Mouse (Mus musculus): ENCODE results near the gene Eci1. TPM values are rescaled to one million over a fixed set of nuclear protein-coding genes. Genes with fewer than 3 reads are reported as not detected.

Eci1 gene
- total RNA-seq, 2 experiments from 2014 or later: 16.8 TPM; not detected in 1

- ATAC-seq (replicated peaks; ENCODE audit: low FRiP score, poor library complexity, severe bottlenecking): no peak
These were observed 58.8 kb downstream of the Eci1 start for GRCm38 (mm10) chr17:24485090-24485860.

DNA sequence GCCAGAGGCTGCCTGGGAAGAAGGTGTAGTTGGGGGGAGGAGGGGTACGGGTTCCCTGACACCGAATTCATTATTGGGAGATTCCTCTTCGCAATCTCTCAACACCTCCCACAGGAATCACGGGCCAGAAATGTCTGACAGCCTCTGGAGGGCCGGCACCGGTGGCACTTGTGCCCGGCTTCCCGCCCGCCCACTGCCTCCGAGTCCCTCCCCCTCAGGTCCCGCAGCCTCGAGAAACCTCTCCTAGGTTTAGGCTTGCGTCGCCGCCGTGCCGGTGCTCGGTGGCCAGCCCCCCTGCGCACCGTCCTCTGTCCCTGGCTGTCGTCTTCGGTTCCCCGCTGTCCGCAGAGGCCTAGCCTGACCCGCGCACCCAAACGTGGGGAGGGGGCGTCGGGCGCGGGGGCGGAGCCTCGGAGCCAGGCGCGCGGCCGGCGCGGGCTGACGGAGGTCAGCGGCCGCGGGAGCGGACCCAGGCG lies 61.8 kb downstream of the Eci1 start, which contains the start of gene Caskin1:
Gene Caskin1 (plus strand): TSS at position 416 of the 476 bp plus-strand sequence.
- no peak for ATAC-seq (replicated peaks; ENCODE audit: low FRiP score, poor library complexity, severe bottlenecking)

GRCm38 (mm10) chr17:24488662-24489264 lies 62.3 kb downstream of the Eci1 start:
- no peak for ATAC-seq (replicated peaks; ENCODE audit: low FRiP score, poor library complexity, severe bottlenecking)

Other genes starting within 250 kb of the Eci1 start
- gene Tbc1d24, start 221.1 kb upstream of the Eci1 start, total RNA-seq (2015; ENCODE audit: low replicate concordance): 3.4 and 5.8 TPM in 2 replicates
- gene Tbc1d24, start 221.1 kb upstream of the Eci1 start, total RNA-seq (2017; ENCODE audit: low replicate concordance): 2.6 and 2.7 TPM in 2 replicates
- gene Ntn3, start 217.1 kb upstream of the Eci1 start, total RNA-seq (2015; ENCODE audit: low replicate concordance): not detected in 2 replicates
- gene Ntn3, start 217.1 kb upstream of the Eci1 start, total RNA-seq (2017; ENCODE audit: low replicate concordance): not detected in 2 replicates
- 13.8 and 19.8 TPM in 2 replicates for gene Tedc2, start 205.8 kb upstream of the Eci1 start, total RNA-seq (2015; ENCODE audit: low replicate concordance)
- gene Tedc2, start 205.8 kb upstream of the Eci1 start, total RNA-seq (2017; ENCODE audit: low replicate concordance): 16.2 and 17.2 TPM in 2 replicates
- 217 and 252 TPM in 2 replicates for gene Ccnf, start 175.2 kb upstream of the Eci1 start, total RNA-seq (2015; ENCODE audit: low replicate concordance)
- 391 and 426 TPM in 2 replicates for gene Ccnf, start 175.2 kb upstream of the Eci1 start, total RNA-seq (2017; ENCODE audit: low replicate concordance)
- not detected in 2 replicates for gene Abca17, start 75.6 kb upstream of the Eci1 start, total RNA-seq (2015; ENCODE audit: low replicate concordance)
- gene Abca17, start 75.6 kb upstream of the Eci1 start, total RNA-seq (2017; ENCODE audit: low replicate concordance): not detected in 2 replicates
- 38.9 and 43.2 TPM in 2 replicates for gene Abca3, start 74.7 kb upstream of the Eci1 start, total RNA-seq (2015; ENCODE audit: low replicate concordance)
- 45.6 and 46.2 TPM in 2 replicates for gene Abca3, start 74.7 kb upstream of the Eci1 start, total RNA-seq (2017; ENCODE audit: low replicate concordance)
- 78.6 and 100 TPM in 2 replicates for gene Rnps1, start 12.1 kb upstream of the Eci1 start, total RNA-seq (2015; ENCODE audit: low replicate concordance)
- 62.5 and 72.1 TPM in 2 replicates for gene Rnps1, start 12.1 kb upstream of the Eci1 start, total RNA-seq (2017; ENCODE audit: low replicate concordance)
- gene Dnase1l2, start 16.5 kb downstream of the Eci1 start, total RNA-seq (2015; ENCODE audit: low replicate concordance): 4.6 and 9.0 TPM in 2 replicates
- 1.2 and 4.0 TPM in 2 replicates for gene Dnase1l2, start 16.5 kb downstream of the Eci1 start, total RNA-seq (2017; ENCODE audit: low replicate concordance)
- gene E4f1, start 43.7 kb downstream of the Eci1 start, total RNA-seq (2015; ENCODE audit: low replicate concordance): 34.8 and 64.5 TPM in 2 replicates
- gene E4f1, start 43.7 kb downstream of the Eci1 start, total RNA-seq (2017; ENCODE audit: low replicate concordance): 24.8 and 28.7 TPM in 2 replicates
- 28.1 and 48.6 TPM in 2 replicates for gene Pgp, start 43.8 kb downstream of the Eci1 start, total RNA-seq (2015; ENCODE audit: low replicate concordance)
- gene Pgp, start 43.8 kb downstream of the Eci1 start, total RNA-seq (2017; ENCODE audit: low replicate concordance): 35.8 and 43.4 TPM in 2 replicates
- gene Bricd5, start 47.2 kb downstream of the Eci1 start, total RNA-seq (2015; ENCODE audit: low replicate concordance): not detected in 2 replicates
- 2.1 TPM in 1 of 2 replicates, not detected in the other for gene Bricd5, start 47.2 kb downstream of the Eci1 start, total RNA-seq (2017; ENCODE audit: low replicate concordance)
- gene Mlst8, start 52.4 kb downstream of the Eci1 start, total RNA-seq (2015; ENCODE audit: low replicate concordance): 6.5 and 27.7 TPM in 2 replicates
- 16.8 and 20.5 TPM in 2 replicates for gene Mlst8, start 52.4 kb downstream of the Eci1 start, total RNA-seq (2017; ENCODE audit: low replicate concordance)
- gene Caskin1, start 62.0 kb downstream of the Eci1 start, total RNA-seq (2015; ENCODE audit: low replicate concordance): not detected in 2 replicates
- gene Caskin1, start 62.0 kb downstream of the Eci1 start, total RNA-seq (2017; ENCODE audit: low replicate concordance): not detected in 2 replicates
- 49.0 and 54.1 TPM in 2 replicates for gene Traf7, start 101.3 kb downstream of the Eci1 start, total RNA-seq (2015; ENCODE audit: low replicate concordance)
- gene Traf7, start 101.3 kb downstream of the Eci1 start, total RNA-seq (2017; ENCODE audit: low replicate concordance): 73.9 and 83.1 TPM in 2 replicates
- gene Rab26, start 107.6 kb downstream of the Eci1 start, total RNA-seq (2015; ENCODE audit: low replicate concordance): 1.1 TPM in 1 of 2 replicates, not detected in the other
- not detected in 2 replicates for gene Rab26, start 107.6 kb downstream of the Eci1 start, total RNA-seq (2017; ENCODE audit: low replicate concordance)
- 11.3 and 11.9 TPM in 2 replicates for gene Pkd1, start 123.2 kb downstream of the Eci1 start, total RNA-seq (2015; ENCODE audit: low replicate concordance)
- 11.7 and 22.5 TPM in 2 replicates for gene Pkd1, start 123.2 kb downstream of the Eci1 start, total RNA-seq (2017; ENCODE audit: low replicate concordance)
- 49.0 and 56.6 TPM in 2 replicates for gene Tsc2, start 206.0 kb downstream of the Eci1 start, total RNA-seq (2015; ENCODE audit: low replicate concordance)
- 13.5 and 28.4 TPM in 2 replicates for gene Tsc2, start 206.0 kb downstream of the Eci1 start, total RNA-seq (2017; ENCODE audit: low replicate concordance)
- gene Nthl1, start 206.0 kb downstream of the Eci1 start, total RNA-seq (2015; ENCODE audit: low replicate concordance): not detected in 2 replicates
- gene Nthl1, start 206.0 kb downstream of the Eci1 start, total RNA-seq (2017; ENCODE audit: low replicate concordance): 0.39 and 1.1 TPM in 2 replicates
- gene Slc9a3r2, start 223.7 kb downstream of the Eci1 start, total RNA-seq (2015; ENCODE audit: low replicate concordance): 0.84 TPM in 1 of 2 replicates, not detected in the other
- gene Slc9a3r2, start 223.7 kb downstream of the Eci1 start, total RNA-seq (2017; ENCODE audit: low replicate concordance): not detected in 2 replicates
- gene Npw, start 231.8 kb downstream of the Eci1 start, total RNA-seq (2015; ENCODE audit: low replicate concordance): not detected in 2 replicates
- gene Npw, start 231.8 kb downstream of the Eci1 start, total RNA-seq (2017; ENCODE audit: low replicate concordance): not detected in 2 replicates
- gene Zfp598, start 243.0 kb downstream of the Eci1 start, total RNA-seq (2015; ENCODE audit: low replicate concordance): 13.4 and 18.4 TPM in 2 replicates
- 9.2 and 12.0 TPM in 2 replicates for gene Zfp598, start 243.0 kb downstream of the Eci1 start, total RNA-seq (2017; ENCODE audit: low replicate concordance)